Mouse (Mus musculus) cerebellum, adult 9-11 months (tissue): Measurements from ENCODE around the gene Cdc14a.
A peak's percentile ranks its signal among the peaks of the same experiment; 100 is the strongest.

Experiments used
- DNase-seq: peaks from one replicate; pipeline ENCODE4 v3.0.0; 2022

Cdc14a gene

GRCm38 (mm10) chr3:116263061-116263460, 160.8 kb downstream of the Cdc14a start:
- DNase-seq = no peak

- DNase-seq = no peak
These were observed 167.7 kb downstream of the Cdc14a start for GRCm38 (mm10) chr3:116256104-116256503.

GRCm38 (mm10) chr3:116253077-116253531, 170.7 kb downstream of the Cdc14a start, which contains the start of gene Gpr88:
Gene Gpr88, minus strand, starts transcription at chr3:116253503.
- peak; percentile 20 for DNase-seq

- DNase-seq = no peak
These were observed 171.4 kb downstream of the Cdc14a start for GRCm38 (mm10) chr3:116252255-116253040.

GRCm38 (mm10) chr3:116251481-116252254, 172.2 kb downstream of the Cdc14a start:
- peak; percentile 13 for DNase-seq

GRCm38 (mm10) chr3:116249026-116249425, 174.8 kb downstream of the Cdc14a start:
- no peak for DNase-seq

GRCm38 (mm10) chr3:116244476-116244875, 179.4 kb downstream of the Cdc14a start:
- no peak for DNase-seq

- DNase-seq = no peak
These were observed 181.1 kb downstream of the Cdc14a start for GRCm38 (mm10) chr3:116242685-116243084.

GRCm38 (mm10) chr3:116237527-116237926, 186.3 kb downstream of the Cdc14a start:
- DNase-seq = no peak

- no peak for DNase-seq
These were observed 187.0 kb downstream of the Cdc14a start for GRCm38 (mm10) chr3:116236856-116237255.

GRCm38 (mm10) chr3:116233515-116233914, 190.3 kb downstream of the Cdc14a start:
- DNase-seq = no peak

GRCm38 (mm10) chr3:116232763-116233162, 191.1 kb downstream of the Cdc14a start:
- DNase-seq = no peak

GRCm38 (mm10) chr3:116229336-116229735, 194.5 kb downstream of the Cdc14a start:
- DNase-seq = no peak

GRCm38 (mm10) chr3:116228360-116229245, 195.2 kb downstream of the Cdc14a start:
- DNase-seq = no peak

GRCm38 (mm10) chr3:116227383-116227782, 196.4 kb downstream of the Cdc14a start:
- no peak for DNase-seq

GRCm38 (mm10) chr3:116226915-116227314, 196.9 kb downstream of the Cdc14a start:
- DNase-seq = no peak
